Mouse (Mus musculus): ENCODE measurements at regions not wholly inside any gene's neighbourhood (a gene's known extent, or its start where the extent isn't known, plus 50 kb on each side); places are given as distances from the start of the nearest gene placed in this dataset.

- TF ChIP-seq CTCF (conservative IDR thresholded peaks at IDR 0.05; ENCODE audit: insufficient read depth, insufficient read length, low read depth, low read length) (no peak), POLR2A (IDR thresholded peaks at IDR 0.05; ENCODE audit: low read depth, low read length) (no peak)
These were observed 380.4 kb upstream of the Runx1 start for GRCm38 (mm10) chr16:93206325-93206724.

All from kidney, adult 2 months (tissue).